Mouse (Mus musculus) frontal cortex, adult (tissue): Measurements from ENCODE around the gene Dnmt3c.
A peak's percentile ranks its signal among the peaks of the same experiment; 100 is the strongest.

Experiments used
- ATAC-seq: cut with Nextera tagmentation; 2 replicates; pipeline ENCODE4 v1.9.2; 2017; ENCODE audit warnings: mild to moderate bottlenecking, moderate library complexity, mixed read lengths; ENCODE audit not compliant: low TSS enrichment

The Dnmt3c gene

DNA sequence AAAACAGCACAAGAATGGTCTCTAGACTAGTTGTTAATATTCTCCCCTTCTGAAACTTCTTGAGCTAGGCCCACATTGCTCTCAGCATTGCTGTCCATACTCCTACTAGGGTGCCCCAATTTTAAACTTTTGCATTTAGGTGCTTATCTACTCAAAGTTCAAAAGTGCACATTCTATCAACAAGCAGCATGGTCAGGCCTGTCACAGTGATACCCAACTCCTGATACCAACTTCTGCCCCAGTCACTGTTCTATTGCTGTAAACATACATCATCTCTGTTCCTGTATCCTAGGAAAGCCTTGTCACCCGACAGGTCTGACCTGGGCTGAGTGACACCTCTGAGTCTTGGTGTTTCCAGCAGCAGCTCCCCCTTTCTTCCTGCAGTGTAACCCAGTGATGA lies 26.6 kb downstream of the Dnmt3c start:
- ATAC-seq: no peak

DNA sequence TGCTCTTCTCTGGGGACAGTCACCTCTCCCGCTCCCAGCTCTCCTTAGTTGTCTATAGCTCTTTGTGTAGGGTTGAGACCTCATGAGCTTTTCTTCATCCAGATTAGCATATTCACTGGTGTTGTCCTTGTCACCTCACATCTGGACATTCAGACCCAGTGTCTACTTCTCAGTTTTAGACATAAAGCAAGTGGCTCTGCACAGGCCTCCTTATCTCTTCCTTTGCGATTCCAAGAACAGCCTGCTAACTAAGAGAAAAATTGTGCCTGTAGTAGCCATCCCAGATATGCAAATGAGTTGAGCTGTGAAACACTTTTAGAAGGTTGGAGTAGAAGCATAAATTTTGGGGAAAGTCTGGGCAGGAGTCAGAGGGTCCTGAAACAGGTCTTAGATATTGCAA lies 28.0 kb downstream of the Dnmt3c start:
- ATAC-seq: no peak

DNA sequence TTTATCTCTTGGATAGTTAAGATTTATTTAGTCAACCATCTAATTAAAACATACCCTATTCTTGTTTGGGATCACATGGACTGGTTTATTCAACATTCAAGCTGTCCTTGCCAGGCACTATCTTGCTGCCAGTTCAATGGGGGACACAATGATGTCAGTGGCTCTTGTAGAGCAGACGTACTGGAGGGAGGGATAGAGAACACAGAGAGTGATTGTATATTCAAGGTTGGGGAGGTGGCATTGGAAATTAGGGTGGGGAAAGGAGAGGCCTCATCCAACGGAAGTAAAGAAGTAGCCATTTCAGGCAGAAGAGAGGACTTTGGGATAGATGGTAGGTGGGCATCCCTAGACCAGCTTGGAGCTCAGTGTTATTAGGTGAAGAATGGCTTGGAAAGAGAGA lies 28.4 kb downstream of the Dnmt3c start:
- no peak for ATAC-seq

GRCm38 (mm10) chr2:153725291-153725690 lies 28.8 kb downstream of the Dnmt3c start:
- no peak for ATAC-seq

- no peak for ATAC-seq
Observed at GRCm38 (mm10) chr2:153734033-153734432, 37.6 kb downstream of the Dnmt3c start.

GRCm38 (mm10) chr2:153740500-153741436 lies 44.3 kb downstream of the Dnmt3c start, which contains the start of gene Mapre1:
TSS of gene Mapre1 (plus strand) at chr2:153741274.
- ATAC-seq: peak; percentile 97

DNA sequence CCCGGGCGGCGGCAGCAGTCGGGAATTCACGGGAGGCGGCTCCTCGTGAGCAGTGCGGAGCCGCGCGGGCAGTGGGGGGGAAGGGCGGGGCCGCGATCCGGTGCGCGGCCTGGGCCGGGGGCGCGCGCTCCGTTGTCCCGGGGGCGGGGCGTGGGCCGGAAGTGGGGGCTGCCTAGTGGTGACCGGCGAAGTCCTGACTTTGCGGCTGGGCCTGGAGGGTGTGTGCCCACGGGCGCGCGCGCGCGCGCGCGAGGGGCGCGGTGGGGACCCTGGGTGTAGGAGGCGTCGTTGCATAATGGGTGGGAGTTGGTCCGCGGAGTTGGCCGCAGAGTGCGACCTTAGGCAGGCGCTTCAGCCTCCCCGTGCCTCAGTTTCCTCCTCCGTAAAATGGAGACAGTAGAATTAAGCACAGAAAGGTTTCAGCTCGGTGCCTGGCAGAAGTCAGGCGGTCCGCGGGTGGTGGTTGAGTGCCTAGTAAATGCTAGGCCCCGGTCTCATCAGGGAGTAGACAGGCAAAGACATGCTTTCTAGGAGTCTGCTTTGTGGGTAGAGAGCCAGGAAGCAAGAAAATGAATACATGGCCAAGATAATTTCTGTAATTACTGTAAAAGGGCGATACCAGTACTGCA lies 45.1 kb downstream of the Dnmt3c start:
- peak; percentile 42 for ATAC-seq

- no peak for ATAC-seq
Observed at GRCm38 (mm10) chr2:153747994-153748393, 51.5 kb downstream of the Dnmt3c start.

- ATAC-seq: no peak
Observed at GRCm38 (mm10) chr2:153750363-153750762, 53.9 kb downstream of the Dnmt3c start.

GRCm38 (mm10) chr2:153762121-153762520 lies 65.7 kb downstream of the Dnmt3c start:
- ATAC-seq: no peak

DNA sequence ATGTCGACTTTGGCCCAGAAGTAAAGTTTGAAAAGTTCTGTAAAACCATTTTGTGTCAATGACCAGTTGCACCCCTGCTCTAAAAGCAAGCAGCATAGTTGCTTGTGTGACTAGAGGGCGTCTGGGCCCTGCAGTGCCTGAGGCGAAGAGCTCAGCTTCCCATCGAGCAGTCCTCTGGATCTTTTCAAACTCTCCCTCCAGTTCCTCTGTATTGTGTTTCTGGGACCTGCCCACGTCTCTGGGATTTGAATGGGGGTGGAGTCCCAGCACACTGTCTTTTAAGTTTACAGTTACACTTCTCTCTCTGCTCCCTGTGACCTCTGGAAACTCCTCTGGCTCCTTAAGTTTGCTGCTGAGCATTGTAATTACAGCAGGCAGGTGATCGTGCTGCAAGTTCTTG lies 71.0 kb downstream of the Dnmt3c start:
- no peak for ATAC-seq

DNA sequence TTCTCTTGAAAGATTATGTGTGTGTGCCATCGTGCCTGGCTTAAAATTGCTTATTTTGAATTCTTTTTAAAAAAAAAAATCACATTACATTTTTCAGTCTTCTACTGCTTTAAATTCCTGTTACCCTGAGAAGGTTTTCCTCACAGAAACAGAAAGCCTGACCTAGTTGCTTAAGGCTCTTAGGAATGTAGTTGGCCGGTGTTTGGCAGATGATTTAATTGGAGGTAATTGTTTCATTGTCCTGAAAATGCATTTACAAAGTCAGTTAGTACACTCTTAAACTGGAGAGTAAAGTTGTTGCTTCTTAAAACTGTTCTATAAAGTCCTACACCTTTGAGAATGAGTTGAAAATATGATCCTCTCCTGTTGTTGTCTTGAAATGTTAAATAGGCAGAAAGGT lies 72.4 kb downstream of the Dnmt3c start:
- ATAC-seq: no peak

- ATAC-seq: no peak
Observed at GRCm38 (mm10) chr2:153772950-153773349, 76.5 kb downstream of the Dnmt3c start.

- peak; percentile 55; the same call in 1 of the 2 replicates for ATAC-seq
Observed at GRCm38 (mm10) chr2:153775472-153775871, 79.0 kb downstream of the Dnmt3c start.

GRCm38 (mm10) chr2:153778638-153779362 lies 82.3 kb downstream of the Dnmt3c start:
- ATAC-seq: peak; percentile 80
